Mouse (Mus musculus): Measurements from ENCODE around the gene Mta3.

- no peak for TF ChIP-seq CTCF (IDR thresholded peaks at IDR 0.05; ENCODE audit: extremely low read depth, insufficient read depth, low read length)
- no peak for TF ChIP-seq POLR2A (IDR thresholded peaks at IDR 0.05; ENCODE audit: extremely low read depth, insufficient read depth, low read length)
Observed at GRCm38 (mm10) chr17:83695785-83696184, 10.2 kb upstream of the Mta3 start.
